Mouse (Mus musculus) testis, adult 2 months (tissue): Measurements from ENCODE around the gene Apaf1. TPM values are rescaled to one million over a fixed set of nuclear protein-coding genes. Genes with fewer than 3 reads are reported as not detected.

Source experiments
- H3K27ac ChIP-seq: fragments of 200-500 bp; 2 replicates; pipeline ENCODE4 v1.5.1; 2012; ENCODE audit warnings: low read depth, low read length; ENCODE audit not compliant: control insufficient read depth, insufficient read depth
- H3K27me3 ChIP-seq: fragments of 200-500 bp; 2 replicates; pipeline ENCODE4 v1.6.1; 2012; ENCODE audit warnings: mild to moderate bottlenecking, low read length, moderate library complexity; ENCODE audit not compliant: control insufficient read depth, insufficient read depth
- H3K36me3 ChIP-seq: fragments of 200-500 bp; 2 replicates; pipeline ENCODE4 v1.6.1; 2012; ENCODE audit warnings: mild to moderate bottlenecking, low read length; ENCODE audit not compliant: control insufficient read depth, insufficient read depth
- H3K4me1 ChIP-seq: fragments of 200-500 bp; 2 replicates; pipeline ENCODE4 v1.6.1; 2012; ENCODE audit warnings: low read length; ENCODE audit not compliant: control insufficient read depth, insufficient read depth
- H3K4me3 ChIP-seq: fragments of 200-500 bp; 2 replicates; pipeline ENCODE4 v1.5.1; 2012; ENCODE audit warnings: low read depth, mild to moderate bottlenecking, low read length, moderate library complexity, mixed read lengths; ENCODE audit not compliant: control insufficient read depth
- CTCF ChIP-seq: fragments of 200-500 bp; IDR thresholded peaks from 2 replicates; pipeline ENCODE4 v1.5.1; 2012; ENCODE audit warnings: low read depth, mild to moderate bottlenecking, inconsistent platforms, low read length, moderate library complexity; ENCODE audit not compliant: control insufficient read depth, insufficient read depth, insufficient replicate concordance
- POLR2A ChIP-seq: fragments of 200-500 bp; IDR thresholded peaks from 2 replicates; pipeline ENCODE4 v1.6.1; 2012; ENCODE audit warnings: low read depth, mild to moderate bottlenecking, inconsistent platforms, low read length, moderate library complexity; ENCODE audit not compliant: control insufficient read depth
- polyA plus RNA-seq: library from polyadenylated mRNA; depleted of rRNA; stranded (reverse); fragments of >200 nt; gene quantifications from 2 replicates; pipeline ENCODE4 v1.2.3, GENCODE M21; 2012

The Apaf1 gene
- polyA plus RNA-seq, 1 experiment = 1.7 TPM

DNA sequence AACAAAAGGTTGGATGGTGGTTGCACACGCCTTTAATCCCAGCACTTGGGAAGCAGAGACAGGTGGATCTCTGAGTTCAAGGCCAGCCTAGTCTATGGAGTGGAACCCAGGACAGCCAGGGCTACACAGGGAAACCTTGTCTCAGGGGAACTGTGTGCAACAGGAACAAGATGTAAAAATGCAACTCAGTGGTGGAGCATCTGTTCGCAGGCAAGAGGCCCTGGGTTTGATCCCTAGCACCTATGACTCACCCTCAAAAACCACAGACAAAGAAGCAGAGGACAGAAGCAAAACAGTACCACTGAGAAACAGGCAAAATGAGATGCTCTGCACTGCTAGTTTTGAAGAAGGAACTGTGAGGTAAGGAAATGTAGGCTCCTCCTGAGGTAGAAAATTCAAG, 5.9 kb downstream of the Apaf1 start:
- Histone ChIP-seq H3K27ac (no peak overlapping the region), H3K36me3 (no peaks in the 10 kb centered on the region), H3K27me3 (no peaks in the 10 kb centered on the region), H3K4me3 (no peak overlapping the region), H3K4me1 (no peaks in the 10 kb centered on the region)
- TF ChIP-seq POLR2A = no peak
- TF ChIP-seq CTCF = no peak

DNA sequence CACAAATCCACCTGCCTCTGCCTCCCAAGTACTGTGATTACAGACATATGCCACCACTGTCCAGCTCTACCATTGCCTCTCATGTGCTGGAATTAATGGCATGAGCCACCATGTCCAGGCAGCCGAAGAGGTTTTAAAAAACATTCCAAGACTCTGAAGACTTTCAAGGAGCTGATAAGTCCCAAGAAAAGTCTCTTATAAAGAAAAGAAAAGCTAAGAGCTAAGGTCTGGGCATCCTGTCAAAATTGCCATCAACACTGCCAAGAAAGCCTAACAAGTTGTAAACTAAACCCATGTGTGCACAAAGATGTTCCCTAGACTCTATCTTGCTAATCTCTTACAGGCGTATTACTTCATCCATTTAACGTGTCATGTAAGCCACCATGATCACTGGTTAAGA, 9.2 kb downstream of the Apaf1 start:
- Histone ChIP-seq H3K4me1 (no peaks in the 10 kb centered on the region), H3K27ac (no peak overlapping the region), H3K36me3 (no peaks in the 10 kb centered on the region), H3K27me3 (no peaks in the 10 kb centered on the region), H3K4me3 (no peak overlapping the region)
- TF ChIP-seq CTCF = no peak
- TF ChIP-seq POLR2A = no peak

DNA sequence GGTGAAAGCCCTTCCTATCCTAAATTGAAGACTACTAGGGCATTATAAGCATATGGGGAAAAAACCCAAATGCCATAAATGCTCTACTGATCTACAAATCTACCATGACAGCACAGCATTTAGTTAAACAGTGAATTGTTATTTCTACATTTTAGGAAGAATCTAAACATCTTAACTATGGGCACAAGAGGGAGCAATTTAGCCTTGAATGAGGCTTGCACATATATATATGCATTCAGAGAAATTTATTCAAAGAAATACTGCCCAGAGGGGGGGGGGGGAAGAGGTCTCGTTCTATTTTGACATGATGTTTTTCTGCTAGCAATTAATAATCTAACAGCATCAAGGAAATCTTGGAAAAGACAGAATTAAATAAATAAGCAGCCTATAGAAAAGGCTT, 10.8 kb downstream of the Apaf1 start:
- no peaks in the 10 kb centered on the region for H3K36me3 ChIP-seq

DNA sequence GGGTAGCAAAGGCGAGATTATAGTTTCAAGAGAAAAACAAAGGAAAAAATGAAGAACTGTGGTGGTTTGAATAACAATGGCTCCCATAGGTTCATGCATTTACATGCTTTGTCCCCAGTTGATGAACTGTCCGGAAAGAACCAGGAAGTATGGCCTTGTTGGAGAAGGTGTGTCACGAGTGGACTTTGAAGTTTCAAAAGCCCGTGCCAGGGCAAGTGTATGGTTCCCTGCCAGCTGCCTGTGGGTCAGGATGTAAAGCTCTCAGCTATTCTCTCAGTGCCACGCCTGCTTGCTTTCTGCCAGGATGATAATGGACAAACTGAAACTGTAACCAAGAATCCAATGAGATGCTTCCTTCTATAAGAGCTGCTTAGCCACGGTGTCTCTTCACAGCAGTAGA, 20.2 kb downstream of the Apaf1 start:
- no peak for TF ChIP-seq CTCF
- no peak for TF ChIP-seq POLR2A
- Histone ChIP-seq H3K4me3 (no peak overlapping the region), H3K36me3 (no peaks in the 10 kb centered on the region), H3K27me3 (no peaks in the 10 kb centered on the region), H3K4me1 (no peaks in the 10 kb centered on the region), H3K27ac (no peak overlapping the region)

More for the DNA sequence above, 10.8 kb downstream of the Apaf1 start:
- Histone ChIP-seq H3K4me3 (no peak overlapping the region), H3K27ac (no peak overlapping the region), H3K4me1 (no peaks in the 10 kb centered on the region), H3K27me3 (no peaks in the 10 kb centered on the region)
- TF ChIP-seq POLR2A = no peak
- TF ChIP-seq CTCF = no peak

DNA sequence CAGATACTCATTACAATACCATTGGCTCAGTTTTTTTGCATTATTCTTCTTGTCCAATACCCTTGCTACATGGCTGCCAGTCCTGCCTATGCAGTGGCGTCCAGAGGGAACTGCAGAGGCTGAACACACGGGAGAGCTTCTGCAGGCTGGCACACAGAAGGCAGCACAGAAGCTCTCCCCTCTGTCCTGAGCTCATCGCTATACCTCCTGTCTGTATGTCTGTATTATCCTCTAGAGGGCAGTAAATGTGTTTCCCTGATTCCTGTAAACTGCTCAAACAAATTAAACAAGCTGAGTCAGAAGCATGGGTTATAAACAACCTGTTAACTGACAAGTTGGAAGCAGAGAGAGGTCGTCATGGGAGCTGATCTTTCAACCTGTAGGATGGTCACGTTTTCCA, 21.8 kb downstream of the Apaf1 start:
- Histone ChIP-seq H3K4me3 (no peak overlapping the region), H3K27me3 (no peaks in the 10 kb centered on the region), H3K27ac (no peak overlapping the region), H3K36me3 (no peaks in the 10 kb centered on the region), H3K4me1 (no peaks in the 10 kb centered on the region)
- TF ChIP-seq POLR2A = no peak
- TF ChIP-seq CTCF = no peak

DNA sequence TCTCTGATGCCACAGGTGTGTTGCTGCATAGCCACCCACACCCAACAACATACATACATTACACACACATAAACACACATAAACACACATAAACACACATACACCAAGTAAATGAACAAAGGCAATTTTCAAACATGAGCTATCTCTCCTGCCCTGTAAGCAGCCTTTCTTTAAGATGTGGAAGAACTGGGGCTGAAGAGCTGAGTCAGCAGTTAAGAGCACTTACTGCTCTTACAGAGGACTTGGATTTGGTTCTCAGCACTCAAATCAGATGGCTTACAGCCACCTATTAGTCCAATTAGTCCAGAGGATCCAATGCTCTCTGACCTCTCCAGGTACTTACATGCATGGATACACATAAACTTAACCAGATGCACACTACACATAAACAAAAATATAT, 29.8 kb downstream of the Apaf1 start:
- TF ChIP-seq CTCF (no peak), POLR2A (no peak)
- Histone ChIP-seq H3K27me3 (no peaks in the 10 kb centered on the region), H3K36me3 (no peaks in the 10 kb centered on the region), H3K4me1 (no peaks in the 10 kb centered on the region), H3K27ac (no peak overlapping the region), H3K4me3 (no peak overlapping the region)

DNA sequence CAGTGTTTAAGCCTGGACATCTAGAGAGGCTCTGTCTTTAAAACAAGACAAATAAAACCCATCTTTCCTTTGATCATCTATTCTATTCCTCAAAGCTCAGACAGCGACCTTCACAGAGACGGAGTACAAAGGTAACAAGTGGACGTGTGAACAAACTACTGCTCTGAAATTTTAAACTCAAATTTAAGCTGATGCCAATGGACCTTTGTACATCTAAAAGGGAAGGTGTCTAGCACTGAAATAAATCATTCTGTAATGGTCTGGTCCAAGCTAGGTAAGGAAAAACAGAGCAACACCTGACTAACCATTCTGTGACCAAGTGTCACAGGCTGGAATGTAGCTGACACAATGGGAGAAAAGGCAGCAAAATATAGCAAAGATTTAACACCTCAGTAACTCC, 31.4 kb downstream of the Apaf1 start:
- Histone ChIP-seq H3K36me3 (no peaks in the 10 kb centered on the region), H3K4me1 (no peaks in the 10 kb centered on the region), H3K27me3 (no peaks in the 10 kb centered on the region), H3K4me3 (no peak overlapping the region), H3K27ac (no peak overlapping the region)
- TF ChIP-seq POLR2A (no peak), CTCF (no peak)

DNA sequence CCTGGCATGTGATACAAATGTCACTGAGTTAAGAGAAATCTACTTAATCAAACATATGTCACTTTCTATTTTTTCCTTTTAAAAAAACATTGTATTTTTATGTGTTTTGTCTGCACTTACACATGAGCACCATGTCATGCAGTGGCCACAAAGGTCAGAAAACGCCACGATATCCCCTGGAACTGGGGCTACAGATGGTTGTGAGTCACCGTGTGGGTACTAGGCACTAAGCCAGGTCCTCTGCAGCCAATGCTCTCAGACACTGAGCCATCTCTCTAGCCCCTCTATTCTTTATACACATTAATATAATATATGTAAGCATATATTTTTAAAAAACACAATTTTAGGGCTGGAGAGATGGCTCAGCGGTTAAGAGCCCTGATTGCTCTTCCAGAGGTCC, 32.9 kb downstream of the Apaf1 start:
- Histone ChIP-seq H3K27me3 (no peaks in the 10 kb centered on the region), H3K4me3 (no peak overlapping the region), H3K27ac (no peak overlapping the region), H3K36me3 (no peaks in the 10 kb centered on the region), H3K4me1 (no peaks in the 10 kb centered on the region)
- no peak for TF ChIP-seq POLR2A
- no peak for TF ChIP-seq CTCF
